Mouse (Mus musculus) heart, postnatal 0 days (tissue): ENCODE data around the gene Hnrnpa1. TPM values are rescaled to one million over a fixed set of nuclear protein-coding genes. Genes with fewer than 3 reads are reported as not detected.
A peak's percentile ranks its signal among the peaks of the same experiment; 100 is the strongest.
"Not testable (repeated sequence)": the region's sequence is repeated elsewhere in the genome, so short reads cannot be mapped to it uniquely, and the experiment has no call there.

ENCODE experiments used
- ATAC-seq: fragments of 200-750 bp; cut with Nextera tagmentation; 2 replicates; pipeline ENCODE4 v1.8.0; 2017; ENCODE audit warnings: low read depth, moderate number of reproducible peaks, moderate library complexity; ENCODE audit not compliant: insufficient read depth
- DNase-seq: peaks from one replicate; pipeline ENCODE4 v3.0.0-alpha.2; 2016; ENCODE audit warnings: low spot score
- H3K27ac ChIP-seq: fragments of 300-500 bp; sonication (generic); 2 replicates; pipeline ENCODE4 v1.5.1; 2014; ENCODE audit warnings: low read depth, mild to moderate bottlenecking
- H3K27me3 ChIP-seq: fragments of 300-500 bp; sonication (generic); 2 replicates; pipeline ENCODE4 v1.6.1; 2014; ENCODE audit warnings: low read length, mixed read lengths; ENCODE audit not compliant: control insufficient read depth, insufficient read depth
- H3K36me3 ChIP-seq: fragments of 300-500 bp; sonication (generic); replicated peaks from 2 replicates; pipeline ENCODE4 v1.6.1; 2014; ENCODE audit warnings: low read length, mixed read lengths; ENCODE audit not compliant: control insufficient read depth, insufficient read depth
- H3K4me1 ChIP-seq: fragments of 300-500 bp; sonication (generic); 2 replicates; pipeline ENCODE4 v1.6.1; 2014; ENCODE audit warnings: antibody characterized with exemption; ENCODE audit not compliant: control insufficient read depth, insufficient read depth
- H3K4me2 ChIP-seq: fragments of 300-500 bp; sonication (generic); 2 replicates; pipeline ENCODE4 v1.6.1; 2014; ENCODE audit warnings: low read depth, mild to moderate bottlenecking, low read length, moderate library complexity
- H3K4me3 ChIP-seq: fragments of 300-500 bp; sonication (generic); 2 replicates; pipeline ENCODE4 v1.5.1; 2014; ENCODE audit warnings: low read depth, low read length
- H3K9ac ChIP-seq: fragments of 300-500 bp; sonication (generic); replicated peaks from 2 replicates; pipeline ENCODE4 v1.6.1; 2014; ENCODE audit warnings: low read depth, low read length, mixed read lengths
- H3K9me3 ChIP-seq: fragments of 300-500 bp; sonication (generic); replicated peaks from 2 replicates; pipeline ENCODE4 v1.6.1; 2016; ENCODE audit warnings: low read length; ENCODE audit not compliant: control insufficient read depth
- CTCF ChIP-seq: IDR thresholded peaks from 2 replicates; pipeline ENCODE4 v1.5.1; 2016; ENCODE audit warnings: antibody characterized with exemption, control low read depth, low read depth
- EP300 ChIP-seq: IDR thresholded peaks from 2 replicates; pipeline ENCODE4 v1.6.1; 2016; ENCODE audit warnings: antibody characterized with exemption, low read depth
- WGBS: fragments of 180-500 bp; shearing (Covaris S2); extraction: QIAGEN DNeasy Blood & Tissue Kit; methylation state at CpG from one replicate; pipeline ENCODE4 v1.1.7; 2014; 5-methylcytosine and 5-hydroxymethylcytosine counted together
- polyA plus RNA-seq: library from polyadenylated mRNA; unstranded; fragments of >200 nt; fragmentation: Nextera tagmentation; extraction: Ambion mirVana; gene quantifications from 2 replicates; pipeline ENCODE4 v1.2.1, GENCODE M21; 2015
- total RNA-seq: library from RNA; depleted of rRNA; stranded (reverse); fragments of >200 nt; gene quantifications from 2 replicates; pipeline ENCODE4 v1.2.3, GENCODE M21; 2014; ENCODE audit warnings: low replicate concordance

Hnrnpa1 gene
- total and polyA plus RNA-seq, 2 experiments from 2014 or later = 37.0 to 284 TPM

- DNase-seq = no peak
- Histone ChIP-seq H3K27me3 (no peaks in the 10 kb centered on the region), H3K9ac (no peak overlapping the region), H3K9me3 (no peaks in the 10 kb centered on the region), H3K27ac (no peak overlapping the region), H3K4me1 (0 out of 2 replicates have a peak, but pooled peaks cover 3% of the 10 kb centered on the region), H3K4me2 (no peak overlapping the region), H3K4me3 (no peak overlapping the region), H3K36me3 (no peaks in the 10 kb centered on the region)
- no peak for TF ChIP-seq CTCF
- no peak for TF ChIP-seq EP300
- no peak for ATAC-seq
- WGBS = 72% methylated on average over 4 of the region's 4 CpGs
These were observed 28.7 kb downstream of the Hnrnpa1 start for GRCm38 (mm10) chr15:103268903-103269302.

- TF ChIP-seq EP300 (no peak), CTCF (peak; percentile 33)
- Histone ChIP-seq H3K4me1 (0 out of 2 replicates have a peak, but pooled peaks cover 3% of the 10 kb centered on the region), H3K4me3 (peak within 1 kb of the TSS; percentile 83), H3K4me2 (peak within 1 kb of the TSS; percentile 69), H3K27ac (peak within 1 kb of the TSS; percentile 67), H3K27me3 (no peaks in the 10 kb centered on the region), H3K36me3 (peaks cover 6% of the 10 kb centered on the region; the same call in 1 of the 2 replicates), H3K9me3 (no peaks in the 10 kb centered on the region), H3K9ac (peak within 1 kb of the TSS; percentile 75)
- ATAC-seq (peak; percentile 98), DNase-seq (peak; percentile 100)
- under 1% methylated on average over 38 of the region's 38 CpGs for WGBS
These were observed 32.4 kb downstream of the Hnrnpa1 start, which contains the start of gene Copz1 for GRCm38 (mm10) chr15:103272419-103273279. Gene Copz1 (plus strand): TSS chr15:103272714.

- H3K9me3 ChIP-seq, DNase-seq, H3K4me1 ChIP-seq, H3K4me3 ChIP-seq, H3K36me3 ChIP-seq, H3K27me3 ChIP-seq, H3K4me2 ChIP-seq, H3K9ac ChIP-seq, H3K27ac ChIP-seq, ATAC-seq: not testable (repeated sequence)
- WGBS = 98% methylated on average over 2 of the region's 3 CpGs
These were observed 35.7 kb downstream of the Hnrnpa1 start for GRCm38 (mm10) chr15:103275943-103276342.

GRCm38 (mm10) chr15:103277949-103278348 is 37.7 kb downstream of the Hnrnpa1 start:
- 0 out of 2 replicates have a peak, but pooled peaks cover 3% of the 10 kb centered on the region for H3K4me1 ChIP-seq
- WGBS = 74% methylated on average over 7 of the region's 7 CpGs
- H3K4me2 ChIP-seq = no peak overlapping the region
- ATAC-seq (no peak), DNase-seq (no peak)
- H3K4me3 ChIP-seq = no peak overlapping the region
- H3K36me3 ChIP-seq = peaks cover 6% of the 10 kb centered on the region; the same call in 1 of the 2 replicates
- H3K27me3 ChIP-seq = no peaks in the 10 kb centered on the region
- no peak overlapping the region for H3K27ac ChIP-seq
- H3K9me3 ChIP-seq = no peaks in the 10 kb centered on the region
- TF ChIP-seq CTCF (no peak), EP300 (no peak)
- no peak overlapping the region for H3K9ac ChIP-seq

- Histone ChIP-seq H3K9me3 (no peaks in the 10 kb centered on the region), H3K27ac (no peak overlapping the region), H3K4me2 (no peak overlapping the region), H3K27me3 (no peaks in the 10 kb centered on the region), H3K4me3 (no peak overlapping the region), H3K36me3 (peaks cover 6% of the 10 kb centered on the region; the same call in 1 of the 2 replicates), H3K9ac (no peak overlapping the region), H3K4me1 (peaks cover 2% of the 10 kb centered on the region; the same call in 1 of the 2 replicates)
- TF ChIP-seq EP300 (no peak), CTCF (peak; percentile 33)
- 64% methylated on average over 3 of the region's 3 CpGs for WGBS
- ATAC-seq (no peak), DNase-seq (no peak)
These were observed 39.5 kb downstream of the Hnrnpa1 start for GRCm38 (mm10) chr15:103279750-103280149.
